Mouse (Mus musculus) frontal cortex, postnatal 25 days (tissue): ENCODE data around the gene Cdkn2b.

ENCODE experiments used
- DNase-seq, 2 experiments: peaks; one replicate each; pipeline ENCODE4 v3.0.0; 2022; ENCODE audit warnings: low spot score in 2 of 2

Cdkn2b gene

GRCm38 (mm10) chr4:89289028-89289427, 21.8 kb downstream of the Cdkn2b start:
- no peak for DNase-seq

- DNase-seq: no peak
Observed at GRCm38 (mm10) chr4:89286566-89286965, 24.3 kb downstream of the Cdkn2b start.

GRCm38 (mm10) chr4:89285688-89286087, 25.2 kb downstream of the Cdkn2b start:
- DNase-seq: no peak

GRCm38 (mm10) chr4:89282661-89283060, 28.2 kb downstream of the Cdkn2b start:
- no peak for DNase-seq

- no peak for DNase-seq
Observed at GRCm38 (mm10) chr4:89282036-89282566, 28.7 kb downstream of the Cdkn2b start.

- no peak for DNase-seq
Observed at GRCm38 (mm10) chr4:89281236-89281635, 29.6 kb downstream of the Cdkn2b start.

GRCm38 (mm10) chr4:89279641-89280040, 31.2 kb downstream of the Cdkn2b start:
- DNase-seq: no peak

- DNase-seq: no peak
Observed at GRCm38 (mm10) chr4:89277381-89277940, 33.4 kb downstream of the Cdkn2b start.

GRCm38 (mm10) chr4:89276669-89277219, 34.1 kb downstream of the Cdkn2b start:
- DNase-seq: no peak

GRCm38 (mm10) chr4:89275811-89276584, 34.8 kb downstream of the Cdkn2b start:
- no peak for DNase-seq

- no peak for DNase-seq
Observed at GRCm38 (mm10) chr4:89274829-89275548, 35.9 kb downstream of the Cdkn2b start.

- no peak for DNase-seq
Observed at GRCm38 (mm10) chr4:89274006-89274405, 36.8 kb downstream of the Cdkn2b start.

- no peak for DNase-seq
Observed at GRCm38 (mm10) chr4:89273585-89273984, 37.3 kb downstream of the Cdkn2b start.

GRCm38 (mm10) chr4:89272961-89273540, 37.8 kb downstream of the Cdkn2b start:
- DNase-seq: no peak

GRCm38 (mm10) chr4:89272101-89272718, 38.6 kb downstream of the Cdkn2b start:
- DNase-seq: no peak

GRCm38 (mm10) chr4:89257768-89258167, 53.1 kb downstream of the Cdkn2b start:
- DNase-seq: no peak
